Mouse (Mus musculus) R1 (cell line): ENCODE results near the gene Slc7a4.

Experiments used
- DNase-seq: peaks from one replicate; pipeline ENCODE4 v3.0.0-alpha.2; 2018; ENCODE audit warnings: low read depth, low spot score

Slc7a4 gene

GRCm38 (mm10) chr16:17583064-17583463 lies at the start of gene Slc7a4:
TSS of gene Slc7a4 (minus strand) at chr16:17583214.
- peak; percentile 89 for DNase-seq

GRCm38 (mm10) chr16:17632580-17632979 lies 49.6 kb upstream of the Slc7a4 start:
- DNase-seq: no peak

- DNase-seq: no peak
Observed at GRCm38 (mm10) chr16:17626269-17626555, 43.2 kb upstream of the Slc7a4 start.

- DNase-seq: peak; percentile 52
Observed at GRCm38 (mm10) chr16:17625488-17626268, 42.7 kb upstream of the Slc7a4 start.

- DNase-seq: peak; percentile 83
Observed at GRCm38 (mm10) chr16:17621936-17622335, 38.9 kb upstream of the Slc7a4 start.

GRCm38 (mm10) chr16:17619198-17620105 lies 36.4 kb upstream of the Slc7a4 start, which contains the start of gene Smpd4:
TSS of gene Smpd4 (plus strand) at chr16:17619354.
- peak; percentile 92 for DNase-seq

- peak; percentile 95 for DNase-seq
Observed at GRCm38 (mm10) chr16:17617922-17618565, 35.0 kb upstream of the Slc7a4 start.

- no peak for DNase-seq
Observed at GRCm38 (mm10) chr16:17616212-17616611, 33.2 kb upstream of the Slc7a4 start.

GRCm38 (mm10) chr16:17614740-17615139 lies 31.7 kb upstream of the Slc7a4 start:
- peak; percentile 39 for DNase-seq

- DNase-seq: no peak
Observed at GRCm38 (mm10) chr16:17611383-17611782, 28.4 kb upstream of the Slc7a4 start.

- no peak for DNase-seq
Observed at GRCm38 (mm10) chr16:17605684-17606083, 22.7 kb upstream of the Slc7a4 start.

- DNase-seq: no peak
Observed at GRCm38 (mm10) chr16:17604941-17605340, 21.9 kb upstream of the Slc7a4 start.

- DNase-seq: peak; percentile 53
Observed at GRCm38 (mm10) chr16:17600944-17601562, 18.0 kb upstream of the Slc7a4 start.

- no peak for DNase-seq
Observed at GRCm38 (mm10) chr16:17590731-17591130, 7.7 kb upstream of the Slc7a4 start.

- no peak for DNase-seq
Observed at GRCm38 (mm10) chr16:17584555-17584954, 1.5 kb upstream of the Slc7a4 start.

GRCm38 (mm10) chr16:17576825-17577215 lies 6.2 kb downstream of the Slc7a4 start:
- DNase-seq: no peak

- peak; percentile 54 for DNase-seq
Observed at GRCm38 (mm10) chr16:17575870-17576824, 6.9 kb downstream of the Slc7a4 start.

GRCm38 (mm10) chr16:17566186-17566585 lies 16.8 kb downstream of the Slc7a4 start:
- no peak for DNase-seq

GRCm38 (mm10) chr16:17564771-17565170 lies 18.2 kb downstream of the Slc7a4 start:
- no peak for DNase-seq

- no peak for DNase-seq
Observed at GRCm38 (mm10) chr16:17564221-17564620, 18.8 kb downstream of the Slc7a4 start.

GRCm38 (mm10) chr16:17563580-17563979 lies 19.4 kb downstream of the Slc7a4 start:
- no peak for DNase-seq
